Mouse (Mus musculus): ENCODE results near the gene Ldhd. TPM values are rescaled to one million over a fixed set of nuclear protein-coding genes. Genes with fewer than 3 reads are reported as not detected.

Gene Ldhd
- polyA plus RNA-seq (2015; fragmentation: Nextera tagmentation; extraction: Ambion mirVana), result 0.52 and 0.53 TPM in 2 replicates

GRCm38 (mm10) chr8:111630105-111630521, at the start of gene Ldhd:
TSS of gene Ldhd (minus strand) at chr8:111630374.
- H3K4me2 ChIP-seq, result peak within 1 kb of the TSS; percentile 44
- no peak within 1 kb of the TSS; the same call in 1 of the 2 replicates for H3K27ac ChIP-seq
- WGBS, result 26% methylated on average over 13 of the region's 13 CpGs
- no peaks in the 10 kb centered on the region for H3K9me3 ChIP-seq
- peak within 1 kb of the TSS; percentile 23 for H3K4me3 ChIP-seq
- peaks cover 6% of the 10 kb centered on the region for H3K4me1 ChIP-seq (replicated peaks)
- peaks cover 8% of the 10 kb centered on the region for H3K36me3 ChIP-seq
- peak within 1 kb of the TSS; percentile 44 for H3K9ac ChIP-seq
- ATAC-seq (ENCODE audit: low FRiP score), result 0 out of 2 replicates have a peak, but pooled peaks have one; percentile 9
- H3K27me3 ChIP-seq, result no peaks in the 10 kb centered on the region

GRCm38 (mm10) chr8:111678848-111679247, 48.7 kb upstream of the Ldhd start:
- ATAC-seq (ENCODE audit: low FRiP score), result no peak
- Histone ChIP-seq H3K9me3 (no peaks in the 10 kb centered on the region), H3K36me3 (0 out of 2 replicates have a peak, but pooled peaks cover 2% of the 10 kb centered on the region), H3K4me2 (no peak overlapping the region), H3K27ac (no peak overlapping the region), H3K4me1 (replicated peaks) (0 out of 2 replicates have a peak, but pooled peaks cover 8% of the 10 kb centered on the region), H3K4me3 (no peak overlapping the region), H3K9ac (no peak overlapping the region), H3K27me3 (no peaks in the 10 kb centered on the region)
- WGBS, result 86% methylated on average over 7 of the region's 7 CpGs

- Histone ChIP-seq H3K4me2 (no peak overlapping the region), H3K27me3 (no peaks in the 10 kb centered on the region), H3K36me3 (0 out of 2 replicates have a peak, but pooled peaks cover 6% of the 10 kb centered on the region), H3K9me3 (no peaks in the 10 kb centered on the region), H3K9ac (no peak overlapping the region), H3K4me1 (replicated peaks) (0 out of 2 replicates have a peak, but pooled peaks cover 8% of the 10 kb centered on the region), H3K27ac (no peak overlapping the region), H3K4me3 (no peak overlapping the region)
- ATAC-seq (ENCODE audit: low FRiP score), result no peak
- 36% methylated on average over 3 of the region's 3 CpGs for WGBS
Measured at GRCm38 (mm10) chr8:111678111-111678510, 47.9 kb upstream of the Ldhd start.

DNA sequence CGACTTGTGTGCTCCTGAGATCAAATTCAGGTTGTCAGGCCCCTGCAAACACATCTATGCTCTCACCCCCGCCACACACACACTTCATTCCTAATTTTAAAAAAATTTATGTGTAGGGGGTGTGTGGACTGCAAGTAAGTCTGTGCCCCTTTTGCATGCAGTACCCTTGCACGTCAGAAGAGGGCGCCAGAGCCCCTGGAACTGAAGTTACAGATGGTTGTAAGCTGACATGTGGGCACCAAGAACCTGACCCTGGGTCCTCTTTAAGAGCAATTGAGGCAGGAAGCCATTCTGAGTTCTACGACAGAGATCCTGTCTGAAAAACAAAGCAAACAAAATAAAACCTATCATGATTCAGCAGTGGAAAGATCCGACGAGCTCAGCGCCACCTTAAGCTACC, 46.1 kb upstream of the Ldhd start:
- Histone ChIP-seq H3K27ac (no peak overlapping the region), H3K4me3 (no peak overlapping the region), H3K4me2 (no peak overlapping the region), H3K27me3 (no peaks in the 10 kb centered on the region), H3K9ac (no peak overlapping the region), H3K36me3 (peaks cover 12% of the 10 kb centered on the region), H3K4me1 (replicated peaks) (0 out of 2 replicates have a peak, but pooled peaks cover 5% of the 10 kb centered on the region), H3K9me3 (no peaks in the 10 kb centered on the region)
- 82% methylated on average over 8 of the region's 8 CpGs for WGBS
- ATAC-seq (ENCODE audit: low FRiP score), result no peak

- no peak overlapping the region for H3K4me3 ChIP-seq
- ATAC-seq (ENCODE audit: low FRiP score), result no peak
- no peaks in the 10 kb centered on the region for H3K9me3 ChIP-seq
- H3K4me1 ChIP-seq (replicated peaks), result no peaks in the 10 kb centered on the region
- H3K36me3 ChIP-seq, result peaks cover 48% of the 10 kb centered on the region
- no peak overlapping the region for H3K4me2 ChIP-seq
- H3K27ac ChIP-seq, result no peak overlapping the region
- H3K9ac ChIP-seq, result no peak overlapping the region
- WGBS, result 96% methylated on average over 2 of the region's 2 CpGs
- H3K27me3 ChIP-seq, result no peaks in the 10 kb centered on the region
Measured at GRCm38 (mm10) chr8:111666751-111667150, 36.6 kb upstream of the Ldhd start.

- no peak overlapping the region for H3K4me2 ChIP-seq
- 89% methylated on average over 3 of the region's 3 CpGs for WGBS
- H3K27me3 ChIP-seq, result no peaks in the 10 kb centered on the region
- no peak overlapping the region for H3K9ac ChIP-seq
- ATAC-seq (ENCODE audit: low FRiP score), result no peak
- no peaks in the 10 kb centered on the region for H3K9me3 ChIP-seq
- H3K4me1 ChIP-seq (replicated peaks), result no peaks in the 10 kb centered on the region
- H3K4me3 ChIP-seq, result no peak overlapping the region
- H3K36me3 ChIP-seq, result peaks cover 31% of the 10 kb centered on the region
- no peak overlapping the region for H3K27ac ChIP-seq
Measured at GRCm38 (mm10) chr8:111662473-111662872, 32.3 kb upstream of the Ldhd start.

- no peak overlapping the region for H3K4me2 ChIP-seq
- peaks cover 23% of the 10 kb centered on the region for H3K36me3 ChIP-seq
- H3K27ac ChIP-seq, result no peak overlapping the region
- WGBS, result 86% methylated on average over 6 of the region's 6 CpGs
- no peaks in the 10 kb centered on the region for H3K27me3 ChIP-seq
- no peaks in the 10 kb centered on the region; the same call in 1 of the 2 replicates for H3K4me1 ChIP-seq (replicated peaks)
- ATAC-seq (ENCODE audit: low FRiP score), result no peak
- H3K9ac ChIP-seq, result no peak overlapping the region
- H3K4me3 ChIP-seq, result no peak overlapping the region
- H3K9me3 ChIP-seq, result no peaks in the 10 kb centered on the region
Measured at GRCm38 (mm10) chr8:111658819-111659423, 28.7 kb upstream of the Ldhd start.

DNA sequence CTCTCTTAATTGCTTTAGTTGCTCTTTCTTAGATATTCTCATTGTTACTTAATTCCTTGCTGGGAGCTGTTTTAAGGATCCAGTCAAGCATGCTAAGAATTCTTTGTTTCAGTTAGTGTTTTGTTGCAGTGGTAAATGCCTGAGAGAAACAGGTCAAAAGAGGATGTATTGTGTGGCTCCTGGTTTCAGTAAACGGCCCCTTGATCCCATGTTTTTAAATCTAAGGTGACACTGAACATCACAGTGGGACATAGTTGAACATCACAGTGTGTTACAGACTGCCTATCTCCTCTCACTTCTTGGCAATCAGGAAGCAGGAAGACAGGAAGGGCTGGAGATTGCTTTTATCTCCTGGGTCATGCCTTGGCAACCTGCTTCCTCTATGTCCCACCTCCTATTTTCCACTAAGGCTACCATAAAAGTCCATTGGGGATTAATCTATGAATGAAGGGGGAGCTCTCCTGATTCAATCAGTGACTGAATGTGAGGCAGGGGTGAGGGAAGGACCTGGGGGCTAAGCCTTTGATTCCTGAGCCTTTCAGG, 27.2 kb upstream of the Ldhd start:
- Histone ChIP-seq H3K36me3 (peaks cover 23% of the 10 kb centered on the region), H3K4me2 (no peak overlapping the region), H3K4me3 (no peak overlapping the region), H3K9ac (no peak overlapping the region), H3K27ac (no peak overlapping the region), H3K27me3 (no peaks in the 10 kb centered on the region), H3K4me1 (replicated peaks) (no peaks in the 10 kb centered on the region; the same call in 1 of the 2 replicates), H3K9me3 (no peaks in the 10 kb centered on the region)
- ATAC-seq (ENCODE audit: low FRiP score), result no peak
- 22% methylated on average over 1 of the region's 1 CpGs for WGBS

GRCm38 (mm10) chr8:111653524-111653923, 23.4 kb upstream of the Ldhd start:
- Histone ChIP-seq H3K4me3 (no peak overlapping the region), H3K36me3 (0 out of 2 replicates have a peak, but pooled peaks cover 4% of the 10 kb centered on the region), H3K4me2 (no peak overlapping the region), H3K27ac (no peak overlapping the region), H3K9me3 (no peaks in the 10 kb centered on the region), H3K9ac (no peak overlapping the region), H3K27me3 (no peaks in the 10 kb centered on the region), H3K4me1 (replicated peaks) (peaks cover 1% of the 10 kb centered on the region)
- ATAC-seq (ENCODE audit: low FRiP score), result no peak
- WGBS, result 98% methylated on average over 2 of the region's 2 CpGs

- no peak overlapping the region for H3K4me2 ChIP-seq
- WGBS, result 84% methylated on average over 3 of the region's 3 CpGs
- no peak overlapping the region for H3K4me3 ChIP-seq
- ATAC-seq (ENCODE audit: low FRiP score), result no peak
- H3K36me3 ChIP-seq, result 0 out of 2 replicates have a peak, but pooled peaks cover 6% of the 10 kb centered on the region
- H3K4me1 ChIP-seq (replicated peaks), result peaks cover 4% of the 10 kb centered on the region; the same call in 1 of the 2 replicates
- no peak overlapping the region for H3K27ac ChIP-seq
- H3K9ac ChIP-seq, result no peak overlapping the region
- no peaks in the 10 kb centered on the region for H3K9me3 ChIP-seq
- H3K27me3 ChIP-seq, result no peaks in the 10 kb centered on the region
Measured at GRCm38 (mm10) chr8:111650651-111651050, 20.5 kb upstream of the Ldhd start.

- H3K4me3 ChIP-seq, result no peak overlapping the region
- ATAC-seq (ENCODE audit: low FRiP score), result no peak
- no peak overlapping the region for H3K9ac ChIP-seq
- H3K36me3 ChIP-seq, result 0 out of 2 replicates have a peak, but pooled peaks cover 2% of the 10 kb centered on the region
- H3K4me2 ChIP-seq, result no peak overlapping the region
- 57% methylated on average over 2 of the region's 2 CpGs for WGBS
- peaks cover 12% of the 10 kb centered on the region for H3K4me1 ChIP-seq (replicated peaks)
- H3K27me3 ChIP-seq, result no peaks in the 10 kb centered on the region
- H3K27ac ChIP-seq, result no peak overlapping the region
- H3K9me3 ChIP-seq, result no peaks in the 10 kb centered on the region
Measured at GRCm38 (mm10) chr8:111648834-111649233, 18.7 kb upstream of the Ldhd start.

GRCm38 (mm10) chr8:111645715-111646114, 15.5 kb upstream of the Ldhd start:
- Histone ChIP-seq H3K36me3 (0 out of 2 replicates have a peak, but pooled peaks cover 2% of the 10 kb centered on the region), H3K27ac (no peak overlapping the region), H3K4me3 (no peak overlapping the region), H3K27me3 (no peaks in the 10 kb centered on the region), H3K4me2 (no peak overlapping the region), H3K4me1 (replicated peaks) (peaks cover 17% of the 10 kb centered on the region), H3K9me3 (no peaks in the 10 kb centered on the region), H3K9ac (no peak overlapping the region)
- ATAC-seq (ENCODE audit: low FRiP score), result no peak
- WGBS, result 95% methylated on average over 8 of the region's 8 CpGs
